Mouse (Mus musculus): ENCODE results near the gene Ass1.

DNA sequence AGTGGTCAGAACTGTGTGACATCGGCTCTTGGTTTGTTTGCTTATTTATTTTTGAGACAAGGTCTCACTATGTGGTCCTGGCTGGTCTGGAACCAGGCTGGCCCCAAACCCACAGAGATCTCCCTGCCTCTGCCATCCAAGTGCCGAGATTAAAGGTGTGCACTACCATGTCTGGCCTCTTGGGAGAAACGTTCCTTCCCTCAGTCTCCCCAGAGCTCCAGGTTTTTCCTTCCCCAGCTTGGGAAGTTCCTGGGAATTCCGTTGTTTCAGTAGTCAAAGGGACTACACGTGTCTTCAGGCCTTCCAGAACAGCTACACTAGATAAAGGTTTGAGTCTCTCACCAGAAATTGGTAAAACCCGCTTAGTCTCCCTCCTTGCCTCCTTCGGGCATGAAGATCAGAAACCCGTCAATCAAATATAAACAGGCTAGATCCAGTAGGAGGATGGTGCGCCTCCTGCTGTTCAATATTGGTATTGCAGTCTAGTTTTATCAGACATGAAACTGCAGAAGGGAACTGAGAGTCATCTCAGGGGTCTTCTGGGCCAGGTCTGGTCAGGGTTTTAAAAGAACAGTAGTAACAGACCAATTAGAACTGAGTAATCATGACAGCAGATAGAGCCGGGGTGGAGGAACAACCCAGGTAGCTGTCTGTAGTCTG, 2.5 kb downstream of the Ass1 start:
- TF ChIP-seq CTCF (IDR thresholded peaks at IDR 0.05; ENCODE audit: low read depth, low read length) (no peak), EP300 (IDR thresholded peaks at IDR 0.05; ENCODE audit: insufficient read depth, low read depth, low read length) (no peak), POLR2A (IDR thresholded peaks at IDR 0.05; ENCODE audit: insufficient read depth, low read length) (no peak)

Measured in ES-Bruce4 (cell line).